In genomic region chr12:92915776-92916175, GRCm38 (mm10) we compare ENCODE assay signal across 34 mouse cellular contexts.
"Had no signal": no experiment of that assay in that cellular context is flagged by ENCODE, and none has a peak within 500 bp of the region (broad histone marks: within the 10 kb centered on the region; RNA-seq: fewer than 3 reads in every experiment).

No protein-coding gene starts in this region.

- H3K27ac ChIP-seq: heart, embryonic 13.5 days; heart, embryonic 15.5 days; hindbrain, embryonic 10.5 days; hindbrain, embryonic 12.5 days; hindbrain, embryonic 13.5 days; hindbrain, embryonic 14.5 days; hindbrain, embryonic 15.5 days; hindbrain, postnatal 0 days; intestine, embryonic 15.5 days; kidney, embryonic 15.5 days; kidney, postnatal 0 days; layer of hippocampus, adult 2 months; left cerebral cortex, adult 2 months had no signal

- H3K9me3 ChIP-seq: heart, embryonic 12.5 days; heart, embryonic 13.5 days; heart, embryonic 15.5 days; hindbrain, embryonic 10.5 days; hindbrain, embryonic 12.5 days; hindbrain, embryonic 13.5 days; hindbrain, embryonic 15.5 days; intestine, embryonic 15.5 days; kidney, embryonic 15.5 days had no signal

- H3K36me3 ChIP-seq: heart, embryonic 12.5 days; heart, embryonic 13.5 days; heart, embryonic 15.5 days; hindbrain, embryonic 10.5 days; hindbrain, embryonic 12.5 days; hindbrain, embryonic 13.5 days; hindbrain, embryonic 15.5 days; intestine, embryonic 15.5 days; kidney, embryonic 15.5 days had no signal

- H3K4me3 ChIP-seq: heart, embryonic 12.5 days; heart, embryonic 13.5 days; heart, embryonic 15.5 days; hindbrain, embryonic 10.5 days; hindbrain, embryonic 12.5 days; hindbrain, embryonic 13.5 days; hindbrain, embryonic 15.5 days; intestine, embryonic 15.5 days; kidney, embryonic 15.5 days; layer of hippocampus, adult 2 months; left cerebral cortex, adult 2 months had no signal

- ATAC-seq: hindbrain, embryonic 16.5 days; hindbrain, postnatal 0 days; inflammation-experienced regulatory T-cells, adult 6 months; intestine, embryonic 15.5 days; intestine, embryonic 16.5 days; intestine, postnatal 0 days had no signal

- DNase-seq: heart, postnatal 10 days; heart, postnatal 14 days; heart, postnatal 36 days; heart, postnatal 4 days; kidney, adult 11 months; kidney, adult 18-20 months; kidney, adult 2 months; kidney, adult 8-10 months; kidney, adult 9 months; kidney, postnatal 10 days; kidney, postnatal 14 days; kidney, postnatal 25 days; kidney, postnatal 36 days; kidney, postnatal 4 days; layer of hippocampus, adult 9-11 months; layer of hippocampus, postnatal 36 days had no signal

- H3K27me3 ChIP-seq: heart, embryonic 12.5 days; heart, embryonic 13.5 days; heart, embryonic 15.5 days; hindbrain, embryonic 12.5 days; hindbrain, embryonic 13.5 days; hindbrain, embryonic 15.5 days; intestine, embryonic 15.5 days; kidney, embryonic 15.5 days had no signal

- H3K4me1 ChIP-seq: heart, embryonic 12.5 days; heart, embryonic 13.5 days; heart, embryonic 15.5 days; hindbrain, embryonic 10.5 days; hindbrain, embryonic 12.5 days; hindbrain, embryonic 13.5 days; hindbrain, embryonic 15.5 days; intestine, embryonic 15.5 days; kidney, embryonic 15.5 days had no signal

- H3K4me2 ChIP-seq: heart, embryonic 12.5 days; heart, embryonic 13.5 days; heart, embryonic 15.5 days; hindbrain, embryonic 12.5 days; hindbrain, embryonic 13.5 days; hindbrain, embryonic 14.5 days; hindbrain, embryonic 15.5 days; intestine, embryonic 15.5 days; kidney, embryonic 15.5 days had no signal

- H3K9ac ChIP-seq: heart, embryonic 12.5 days; heart, embryonic 13.5 days; heart, embryonic 15.5 days; hindbrain, embryonic 12.5 days; hindbrain, embryonic 13.5 days; hindbrain, embryonic 14.5 days; hindbrain, embryonic 15.5 days; intestine, embryonic 15.5 days; kidney, embryonic 15.5 days had no signal
